Mouse (Mus musculus) natural killer cell, adult 2 months (primary cell): ENCODE measurements around the gene Cd200.
A peak's percentile ranks its signal among the peaks of the same experiment; 100 is the strongest.
"Not testable (repeated sequence)": the region's sequence is repeated elsewhere in the genome, so short reads cannot be mapped to it uniquely, and the experiment has no call there.

ENCODE experiments used
- DNase-seq, 2 experiments: peaks; one replicate each; pipeline ENCODE4 v3.0.0; 2022; ENCODE audit warnings: low spot score in 2 of 2

The Cd200 gene

GRCm38 (mm10) chr16:45408425-45409063, at the start of gene Cd200:
Gene Cd200 (minus strand): TSS chr16:45409053.
- DNase-seq = peak in 1 of 2 experiments; percentile 32

- DNase-seq = no peak
These were observed 45.9 kb upstream of the Cd200 start for GRCm38 (mm10) chr16:45454762-45455161.

DNA sequence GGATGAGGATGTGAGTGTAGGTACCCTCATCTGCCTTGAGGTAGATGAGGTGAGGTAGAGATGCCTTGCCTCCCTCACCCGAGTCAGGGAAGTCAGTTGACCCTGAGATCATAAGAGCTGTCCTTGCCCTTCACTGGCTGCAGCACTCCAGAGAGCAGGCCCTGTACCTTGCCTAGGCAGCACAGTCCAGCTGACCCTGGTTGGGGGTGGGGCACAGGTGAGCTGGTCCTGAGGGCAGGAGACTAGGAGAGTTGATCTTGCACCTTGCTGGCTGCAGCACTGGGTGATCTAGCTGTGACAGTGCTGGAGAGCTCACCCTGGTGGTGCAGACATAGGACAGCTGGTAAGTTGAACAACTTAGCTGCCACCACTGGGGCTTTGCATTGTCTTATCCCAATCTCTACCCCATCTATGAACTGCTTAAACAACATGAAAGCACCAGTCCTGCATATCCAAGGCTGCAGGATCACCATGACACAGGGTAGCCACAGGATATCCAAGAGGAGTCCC, 28.4 kb upstream of the Cd200 start:
- DNase-seq = no peak

- no peak for DNase-seq
These were observed 26.7 kb upstream of the Cd200 start for GRCm38 (mm10) chr16:45435591-45435990.

DNA sequence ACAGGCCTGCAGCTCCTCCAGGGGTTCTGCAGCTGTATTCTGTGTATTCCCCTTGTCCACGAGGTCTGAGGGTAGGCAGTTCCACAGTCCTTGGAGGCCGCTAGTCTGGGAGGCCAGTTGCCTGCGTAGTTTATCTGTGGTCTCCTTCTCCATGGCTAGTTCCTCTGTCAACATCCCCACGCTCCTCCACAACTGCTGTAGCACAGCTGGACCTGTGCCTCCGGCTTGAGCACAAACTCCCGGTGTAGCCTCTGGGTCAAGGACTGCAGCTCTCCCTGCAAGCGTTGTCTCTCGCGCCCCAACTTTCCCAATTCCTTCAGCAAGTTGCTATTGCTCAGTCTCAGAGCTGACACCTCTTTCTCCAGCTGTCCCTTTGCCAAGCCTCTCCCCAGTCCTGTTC, 18.8 kb upstream of the Cd200 start:
- DNase-seq = no peak

GRCm38 (mm10) chr16:45413497-45413896, 4.6 kb upstream of the Cd200 start:
- DNase-seq = peak in 1 of 2 experiments; percentile 11

- not testable (repeated sequence) for DNase-seq
These were observed 202 bp upstream of the Cd200 start for GRCm38 (mm10) chr16:45409064-45409446.

GRCm38 (mm10) chr16:45407645-45408400, 1.0 kb downstream of the Cd200 start:
- no peak for DNase-seq

DNA sequence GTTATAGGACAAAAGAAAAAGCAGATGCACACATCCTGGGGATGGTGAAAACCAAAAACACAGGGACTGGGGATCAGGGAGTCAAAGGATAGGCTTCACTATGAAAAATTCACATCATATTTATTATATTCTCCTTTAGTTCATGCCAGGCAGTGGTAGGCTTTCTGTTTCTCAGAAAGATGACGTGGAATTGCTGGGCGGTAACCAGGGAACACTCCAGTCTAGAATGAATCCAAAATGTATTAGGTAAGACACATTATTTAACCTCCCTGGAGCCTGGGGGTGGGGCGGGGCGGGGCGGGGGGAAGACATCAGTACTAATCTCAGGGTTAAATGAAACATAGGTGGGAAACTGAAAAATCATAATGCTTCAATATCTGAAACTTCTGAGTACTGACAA, 1.8 kb downstream of the Cd200 start:
- DNase-seq = no peak

GRCm38 (mm10) chr16:45402951-45403350, 5.9 kb downstream of the Cd200 start:
- DNase-seq = no peak

GRCm38 (mm10) chr16:45402036-45402435, 6.8 kb downstream of the Cd200 start:
- no peak for DNase-seq

- no peak for DNase-seq
These were observed 8.8 kb downstream of the Cd200 start for GRCm38 (mm10) chr16:45399947-45400555.

DNA sequence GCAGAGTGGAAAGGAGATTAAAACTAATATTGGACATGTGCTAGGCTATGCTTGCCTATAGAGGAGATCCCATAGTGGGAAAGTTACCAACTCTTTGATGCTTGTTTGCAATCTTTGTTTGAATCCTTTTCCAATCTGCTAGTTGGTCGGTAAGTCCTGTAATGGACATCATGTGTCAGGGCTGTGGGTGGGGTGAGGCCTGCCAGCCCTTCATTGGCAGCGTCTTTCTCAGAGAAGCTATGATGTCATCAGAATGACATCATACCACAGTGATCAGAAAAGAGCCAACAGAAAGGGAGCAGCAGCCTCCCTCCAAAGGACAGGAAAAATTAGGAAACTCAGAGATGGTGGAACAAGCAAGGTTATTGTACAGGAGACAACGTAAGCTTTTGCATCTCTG, 9.4 kb downstream of the Cd200 start:
- DNase-seq = no peak

- DNase-seq = no peak
These were observed 11.4 kb downstream of the Cd200 start for GRCm38 (mm10) chr16:45397440-45397839.

GRCm38 (mm10) chr16:45392246-45392645, 16.6 kb downstream of the Cd200 start:
- DNase-seq = no peak

GRCm38 (mm10) chr16:45391680-45392079, 17.2 kb downstream of the Cd200 start:
- DNase-seq = no peak

DNA sequence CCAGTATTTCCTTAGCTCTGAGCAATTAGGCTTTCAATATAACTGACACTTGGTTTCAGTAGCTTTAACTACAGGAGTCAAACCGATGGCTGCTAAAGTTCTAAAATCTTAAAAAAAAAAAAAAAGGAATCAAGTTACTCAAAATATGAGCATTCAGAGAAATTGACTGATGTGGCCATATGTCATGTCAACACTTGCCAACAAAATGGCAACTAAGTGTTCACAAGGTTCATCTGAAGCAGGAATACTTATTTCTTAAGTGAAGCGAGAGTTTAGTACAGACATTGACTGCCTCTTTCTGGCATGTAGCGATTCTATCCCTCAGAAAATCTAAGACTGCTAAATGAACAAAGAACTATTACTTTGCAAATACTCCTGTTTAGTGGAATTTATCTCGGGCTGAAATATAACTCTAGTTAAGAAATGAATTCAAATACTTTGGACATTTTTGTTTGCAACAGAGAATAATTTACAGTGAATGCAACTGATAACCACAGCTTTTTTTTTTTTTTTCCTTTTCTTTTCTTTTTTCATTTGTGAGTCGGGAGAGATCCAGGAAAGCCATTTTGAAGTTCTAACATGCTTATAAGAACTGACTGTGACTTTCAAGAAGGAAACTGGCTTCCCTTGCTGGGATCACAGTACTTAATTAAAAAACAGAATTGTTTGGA, 18.4 kb downstream of the Cd200 start:
- DNase-seq = no peak

GRCm38 (mm10) chr16:45389833-45390232, 19.0 kb downstream of the Cd200 start:
- peak in 1 of 2 experiments; percentile 46 for DNase-seq

GRCm38 (mm10) chr16:45389041-45389440, 19.8 kb downstream of the Cd200 start:
- DNase-seq = no peak

DNA sequence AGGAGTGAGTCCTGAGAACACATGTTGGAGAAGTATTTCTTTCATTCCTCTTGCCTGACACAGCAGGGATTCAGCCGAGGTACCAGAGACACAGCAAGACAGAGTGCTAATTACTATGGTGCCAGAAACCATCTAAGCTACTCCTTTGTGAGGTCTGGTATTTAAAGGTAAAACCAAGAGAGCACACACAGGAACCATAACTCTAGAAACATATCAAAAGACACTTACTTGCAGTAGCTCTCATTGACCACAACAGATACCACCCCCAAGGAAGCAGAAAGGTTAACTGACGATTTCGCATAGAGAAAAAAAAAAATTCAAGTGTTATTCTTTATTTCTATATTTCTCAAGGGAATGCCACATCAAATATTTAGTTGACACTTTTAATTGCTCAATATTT, 27.0 kb downstream of the Cd200 start:
- DNase-seq = no peak

DNA sequence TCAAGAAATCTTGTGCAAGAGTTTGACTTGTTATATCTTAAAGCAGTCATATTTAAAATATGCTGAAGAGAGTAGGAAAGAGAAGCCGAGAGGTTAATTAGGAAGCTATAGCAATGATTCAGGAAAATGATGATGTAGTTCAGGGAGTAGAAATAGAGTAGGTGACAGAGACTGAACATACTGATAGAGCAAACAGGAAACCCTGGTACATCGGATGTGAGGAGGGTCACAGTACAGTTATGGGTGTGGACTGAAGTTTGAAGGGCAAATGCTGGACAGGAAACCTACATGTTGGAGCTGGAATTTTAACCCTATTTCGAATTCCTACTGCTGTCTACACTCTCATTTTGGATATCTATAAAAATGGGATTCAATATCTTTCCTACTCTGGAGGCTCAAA, 29.9 kb downstream of the Cd200 start:
- DNase-seq = no peak
